Mouse (Mus musculus) thymus, postnatal 14 days (tissue): Measurements from ENCODE around the gene Elovl6.

Experiments used
- DNase-seq: peaks from one replicate; pipeline ENCODE4 v3.0.0; 2021

Elovl6 gene

DNA sequence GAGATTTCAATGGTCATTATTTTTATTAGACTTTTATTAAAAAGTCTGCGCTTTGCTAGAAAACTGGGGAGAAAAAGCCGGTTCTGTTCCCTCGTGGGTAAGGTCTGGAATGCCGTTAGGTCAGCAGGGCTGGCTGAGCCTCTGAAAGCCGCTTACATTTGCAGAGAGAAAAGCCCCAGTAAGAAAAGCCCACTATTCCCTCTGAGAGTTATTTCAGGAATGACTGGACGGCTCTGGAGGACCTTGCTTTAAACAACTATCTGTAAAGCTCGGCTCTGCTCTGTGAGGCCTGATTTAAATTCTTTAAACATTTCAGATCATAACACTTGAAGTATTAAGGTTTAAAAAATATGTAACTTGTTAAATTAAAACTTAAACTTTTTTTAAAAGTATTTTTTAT lies 36.4 kb downstream of the Elovl6 start:
- DNase-seq: no peak

DNA sequence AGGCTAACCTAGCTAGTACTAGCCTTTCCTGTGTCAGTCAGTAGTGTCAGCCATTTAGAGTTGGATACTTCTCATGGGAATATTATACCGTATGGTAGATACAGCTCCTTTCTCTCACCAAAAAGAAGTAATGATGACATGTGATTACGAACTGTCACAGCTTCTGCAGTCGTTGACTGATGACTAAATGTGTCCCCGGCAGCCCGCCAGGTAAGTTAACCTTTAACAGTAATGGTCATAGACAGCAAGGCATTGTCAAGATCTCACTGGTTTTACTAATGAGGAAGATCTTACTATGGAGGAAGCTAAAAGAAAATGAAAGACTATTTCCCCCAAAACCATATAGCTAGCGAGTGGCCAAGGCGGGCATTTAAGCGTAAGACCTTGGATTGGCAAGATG lies 38.8 kb downstream of the Elovl6 start:
- DNase-seq: no peak

DNA sequence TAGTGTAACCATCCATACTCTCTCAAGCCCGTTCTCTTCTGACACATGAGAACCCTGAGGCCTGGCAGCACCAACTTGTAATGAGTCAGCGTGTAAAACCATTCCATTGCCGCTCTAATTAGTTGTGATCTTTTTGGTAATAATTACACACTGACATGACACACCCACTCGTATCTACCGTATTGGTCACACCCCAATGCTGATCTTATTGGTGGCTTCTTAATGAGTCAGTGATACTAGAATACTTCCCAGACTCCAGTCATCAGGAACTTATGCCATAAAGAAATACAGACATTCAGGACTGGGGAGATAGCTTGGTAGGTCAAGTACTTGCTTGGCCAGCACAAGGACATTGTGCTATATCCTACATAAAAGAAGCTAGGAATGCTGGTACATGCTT lies 39.5 kb downstream of the Elovl6 start:
- no peak for DNase-seq

DNA sequence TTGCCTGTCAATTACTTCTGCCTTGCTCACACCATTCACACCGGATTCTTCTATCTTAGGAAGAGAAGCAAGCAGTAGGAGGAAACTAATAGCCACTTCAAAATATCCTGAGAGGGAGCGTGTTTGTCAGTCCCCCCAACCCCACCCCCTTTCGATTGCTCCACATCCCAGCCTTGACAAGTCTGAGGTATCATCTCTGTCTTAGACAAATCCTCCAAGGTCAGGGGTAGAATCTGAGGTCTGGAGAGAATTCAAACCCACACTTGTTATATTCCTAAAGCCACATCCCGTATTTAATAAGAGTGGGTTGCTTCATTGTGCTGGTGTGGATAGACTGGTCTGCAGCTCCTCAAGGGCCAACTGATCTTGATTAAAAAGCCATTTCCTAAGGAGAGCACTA lies 40.8 kb downstream of the Elovl6 start:
- no peak for DNase-seq

DNA sequence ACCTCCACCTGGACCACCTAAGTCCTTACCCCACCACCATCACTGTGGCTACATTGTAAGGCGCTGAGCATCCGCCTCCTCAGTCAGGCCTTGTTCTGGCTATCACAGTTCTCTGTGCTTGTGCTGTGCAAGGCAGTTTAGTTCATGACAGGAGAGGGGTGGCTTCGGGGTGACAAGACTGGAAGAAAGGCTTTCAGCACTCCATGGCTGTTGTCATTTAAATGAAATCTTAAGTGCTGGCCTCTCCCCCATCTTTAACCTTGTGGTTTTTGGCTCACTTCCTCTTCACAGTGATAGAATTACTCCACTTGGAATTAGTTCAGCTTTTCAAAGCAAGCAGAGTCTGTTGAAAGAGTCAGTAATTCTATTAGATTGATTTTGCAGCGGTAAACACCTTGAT lies 41.5 kb downstream of the Elovl6 start:
- DNase-seq: no peak

DNA sequence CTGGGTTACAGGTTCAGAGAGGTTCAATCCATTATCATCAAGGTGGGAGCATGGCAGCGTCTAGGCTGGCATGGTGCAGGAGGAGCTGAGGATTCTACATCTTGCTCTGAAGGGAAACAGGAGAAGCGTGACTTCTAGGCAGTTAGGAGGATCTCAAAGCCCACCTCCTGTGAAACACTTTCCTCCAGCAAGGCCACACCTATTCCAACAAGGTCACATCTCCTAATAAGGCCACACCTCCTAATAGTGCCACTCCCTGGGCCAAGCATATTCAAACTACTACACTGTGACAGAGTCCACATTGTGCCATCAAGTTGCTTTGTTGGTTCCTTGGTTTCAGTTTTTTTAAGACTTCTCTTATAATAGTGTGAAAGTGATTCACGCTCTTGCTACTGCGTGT lies 42.9 kb downstream of the Elovl6 start:
- DNase-seq: no peak

DNA sequence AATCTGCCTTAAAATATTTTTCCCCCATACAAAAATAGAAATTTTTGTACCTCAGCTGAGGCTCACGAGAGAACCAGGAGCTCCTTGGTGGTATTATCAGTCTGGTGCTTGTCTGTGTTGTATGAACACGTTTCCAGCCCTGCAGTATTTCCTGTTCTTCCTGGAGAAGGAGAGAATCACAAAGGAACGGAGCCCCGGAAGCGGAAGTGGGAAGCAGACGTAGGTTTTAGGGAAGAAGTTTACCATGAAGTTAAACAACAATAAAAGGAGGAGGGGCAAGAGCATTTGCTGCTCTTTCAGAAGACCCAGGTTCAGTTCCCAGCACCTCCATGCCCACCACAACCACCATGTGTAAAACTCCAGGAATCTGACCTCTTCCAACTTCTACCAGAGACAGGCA lies 44.4 kb downstream of the Elovl6 start:
- DNase-seq: no peak

DNA sequence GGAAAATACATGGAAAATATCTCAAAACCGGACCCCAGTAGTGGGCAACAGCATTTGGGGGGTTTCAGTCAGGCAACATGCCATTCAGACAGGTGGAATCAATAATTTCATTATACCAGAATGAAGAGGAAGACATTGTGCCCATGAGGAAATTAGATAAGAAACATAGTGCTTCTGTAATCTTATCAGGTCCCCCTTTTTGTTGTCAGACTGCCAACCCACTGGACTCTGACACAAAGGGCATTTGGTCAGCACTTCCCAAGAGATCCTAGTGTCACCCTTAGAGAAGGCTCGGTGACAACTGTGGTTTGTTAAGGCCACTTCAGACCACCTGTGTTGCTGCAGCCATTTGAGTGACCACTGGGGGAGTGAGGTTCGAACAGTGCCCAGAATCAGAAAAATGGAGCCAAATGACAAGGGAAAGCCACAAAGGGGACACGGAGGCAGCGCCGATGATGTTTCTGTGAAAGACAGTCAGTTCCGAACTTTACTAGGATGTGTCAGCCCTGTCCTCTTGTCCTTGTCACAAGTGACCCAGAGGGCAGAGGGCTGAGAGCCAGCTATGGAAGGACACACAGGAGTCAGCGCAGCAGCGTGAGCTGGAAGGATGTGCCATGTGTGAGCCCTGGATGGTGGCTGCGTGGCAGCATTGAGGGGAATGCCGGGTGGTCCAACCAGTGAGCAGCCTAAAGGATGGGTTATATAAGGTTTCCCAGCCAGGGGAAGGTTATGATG lies 46.8 kb downstream of the Elovl6 start:
- DNase-seq: no peak

DNA sequence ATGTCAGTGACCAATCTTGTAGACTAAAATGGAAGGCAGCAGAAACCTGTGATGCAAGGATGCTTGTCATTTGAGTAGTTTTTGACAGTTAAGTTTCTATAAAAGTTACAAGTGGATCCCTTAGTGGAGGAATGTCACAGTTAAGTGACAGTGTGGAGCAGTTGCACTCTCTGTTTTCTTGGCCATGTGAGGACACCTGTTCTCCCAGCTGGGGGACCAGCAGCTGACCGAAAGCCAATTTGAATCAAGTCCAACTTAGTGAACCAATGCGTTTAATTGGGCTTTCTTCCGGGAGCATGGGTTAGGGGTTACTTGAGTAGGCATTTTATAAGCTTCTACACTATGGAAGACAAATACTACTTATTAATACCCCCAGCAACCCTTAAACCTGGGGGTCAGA lies 48.9 kb downstream of the Elovl6 start:
- no peak for DNase-seq

DNA sequence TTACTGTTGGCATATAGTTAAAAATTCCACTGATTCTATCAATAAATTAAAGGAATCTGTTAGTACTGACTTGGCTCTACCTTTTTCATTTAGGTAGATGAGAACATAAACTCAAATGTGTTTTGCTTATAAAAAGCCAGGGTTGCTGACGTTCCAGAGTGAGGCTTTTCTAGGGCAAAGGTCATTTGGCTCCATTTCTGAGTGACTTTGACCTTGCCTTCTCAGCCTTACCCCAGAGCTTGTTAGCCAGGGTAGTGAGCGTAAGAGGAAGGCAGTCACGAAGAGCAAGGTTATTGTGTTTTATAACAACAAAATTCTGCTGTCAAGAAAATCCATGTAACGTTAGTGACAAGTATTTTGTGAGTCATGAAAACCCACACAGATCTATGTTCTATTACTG lies 50.3 kb downstream of the Elovl6 start:
- DNase-seq: no peak

DNA sequence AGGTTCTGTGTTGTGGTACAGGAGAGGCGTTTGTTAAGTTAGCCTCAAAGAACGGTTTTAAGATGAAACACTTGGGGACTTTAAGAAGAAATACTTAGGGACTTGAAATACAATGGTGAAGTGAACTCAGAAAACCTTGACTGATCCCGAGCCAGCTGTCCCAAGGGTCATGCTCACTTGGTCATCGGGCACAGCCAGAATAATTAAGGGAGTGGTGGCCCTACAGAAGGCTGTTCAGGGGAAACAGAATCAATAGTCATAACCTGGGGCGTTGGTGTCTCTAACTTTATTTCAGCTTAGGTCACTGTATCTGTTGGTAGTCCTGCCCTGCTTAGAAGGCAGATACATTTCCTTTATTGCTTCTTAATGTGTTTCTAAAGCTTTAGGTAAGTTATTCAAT lies 51.1 kb downstream of the Elovl6 start:
- no peak for DNase-seq

DNA sequence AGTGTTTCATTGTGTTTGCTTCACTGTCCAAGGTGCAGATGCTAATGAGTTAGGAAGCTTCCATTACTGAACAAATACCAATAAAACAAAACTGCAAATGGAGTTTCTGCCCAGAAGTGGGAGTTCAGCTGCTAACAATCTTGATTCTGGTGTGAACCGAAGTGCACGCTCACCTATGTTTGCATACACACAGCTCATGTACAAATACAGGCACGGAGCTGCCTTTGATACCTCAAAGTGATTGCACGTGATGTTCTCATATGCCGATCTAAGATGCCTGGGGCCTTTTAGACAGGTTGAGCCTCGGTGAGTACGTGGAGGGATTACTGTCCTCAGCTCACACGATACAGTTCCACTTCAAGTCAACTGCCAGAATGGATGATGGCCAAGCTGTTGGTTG lies 55.8 kb downstream of the Elovl6 start:
- no peak for DNase-seq

DNA sequence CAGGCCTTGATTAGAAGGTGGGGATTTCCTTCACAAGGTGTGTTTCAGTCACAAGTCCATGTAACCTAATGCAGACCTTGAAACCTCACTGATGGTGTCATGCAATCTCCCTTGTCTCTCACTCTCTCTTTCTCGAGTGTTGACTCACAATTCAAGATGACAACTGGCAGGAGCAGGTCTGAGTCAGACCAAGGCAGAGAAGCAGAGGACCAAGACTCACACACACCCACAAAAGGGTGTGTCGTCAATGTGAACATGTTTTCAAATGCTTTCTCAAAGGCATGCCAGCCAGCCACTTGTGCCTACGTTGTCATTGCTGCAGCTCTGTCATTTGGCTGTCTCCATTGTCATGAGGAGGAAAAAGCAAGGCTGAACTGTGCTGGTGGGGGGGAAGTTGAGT lies 56.6 kb downstream of the Elovl6 start:
- DNase-seq: no peak

DNA sequence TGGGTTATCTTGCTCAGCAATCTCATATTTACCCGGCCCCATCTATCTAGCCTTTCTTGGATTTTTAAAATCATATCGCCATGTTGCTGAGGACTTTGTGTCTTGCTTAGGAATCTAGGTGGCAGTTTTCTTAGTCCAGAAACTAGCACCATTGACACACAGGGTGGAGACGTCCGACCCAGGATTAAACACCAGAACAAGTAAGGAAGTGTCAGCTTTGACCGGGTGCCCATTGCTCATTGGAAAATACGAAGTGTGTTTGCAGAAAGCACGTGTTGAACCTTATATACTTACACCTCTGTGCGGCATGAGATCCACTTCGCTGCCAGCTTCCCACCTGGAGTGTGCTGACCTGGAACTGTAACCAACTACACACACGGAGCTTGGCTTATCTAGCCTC lies 57.5 kb downstream of the Elovl6 start:
- no peak for DNase-seq

DNA sequence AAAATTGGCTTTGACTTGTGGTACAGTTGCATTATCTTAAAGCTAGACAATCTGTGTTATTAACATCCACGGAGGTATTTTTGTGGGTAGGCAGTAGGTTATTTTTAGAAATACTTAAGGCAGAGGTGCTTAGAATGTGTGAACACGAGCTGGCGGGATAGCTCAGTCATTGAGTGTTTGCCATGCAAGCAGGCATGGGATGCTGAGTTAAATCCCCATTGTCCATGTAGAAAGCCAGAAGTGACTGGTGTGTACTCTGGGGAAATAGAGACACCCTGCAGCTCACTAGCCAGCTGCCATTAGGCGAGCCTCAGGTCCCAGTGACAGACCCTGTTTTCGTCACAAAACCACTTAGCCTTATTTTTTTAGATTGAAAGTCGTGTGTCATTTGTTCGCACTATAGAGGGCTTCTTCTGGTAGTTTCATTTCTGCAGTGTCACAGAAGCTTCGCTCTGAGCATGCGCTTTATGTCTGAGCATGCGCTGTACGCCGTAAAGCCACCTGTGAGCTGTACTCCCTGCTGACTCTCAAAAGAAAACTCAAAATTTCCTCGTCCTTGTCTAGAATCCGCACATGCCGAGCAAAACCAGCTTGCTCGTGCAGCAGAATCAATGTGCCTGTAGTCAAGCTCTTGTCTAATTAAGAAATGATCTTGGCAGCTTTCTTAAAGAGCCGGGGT lies 58.5 kb downstream of the Elovl6 start:
- DNase-seq: peak; percentile 83

DNA sequence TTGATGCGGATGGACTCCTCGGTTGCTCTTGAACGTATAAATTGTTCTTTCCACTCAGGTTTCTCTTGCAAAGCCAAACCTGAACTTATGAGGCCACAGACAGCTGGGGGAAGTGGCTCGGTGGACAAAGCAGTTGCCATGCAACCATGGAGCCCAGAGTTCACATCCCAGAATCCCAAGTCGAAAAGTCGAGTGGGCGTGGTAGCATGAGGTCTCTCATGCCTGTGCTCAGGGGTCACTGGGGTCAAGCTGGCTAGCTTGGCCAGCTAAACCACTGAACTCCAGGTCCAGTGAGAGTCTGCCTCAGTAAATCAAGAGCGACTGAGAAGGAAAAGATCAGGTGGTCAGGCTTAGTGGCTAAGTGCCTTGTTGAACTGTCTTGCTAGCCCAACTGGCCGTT lies 59.1 kb downstream of the Elovl6 start:
- DNase-seq: no peak

DNA sequence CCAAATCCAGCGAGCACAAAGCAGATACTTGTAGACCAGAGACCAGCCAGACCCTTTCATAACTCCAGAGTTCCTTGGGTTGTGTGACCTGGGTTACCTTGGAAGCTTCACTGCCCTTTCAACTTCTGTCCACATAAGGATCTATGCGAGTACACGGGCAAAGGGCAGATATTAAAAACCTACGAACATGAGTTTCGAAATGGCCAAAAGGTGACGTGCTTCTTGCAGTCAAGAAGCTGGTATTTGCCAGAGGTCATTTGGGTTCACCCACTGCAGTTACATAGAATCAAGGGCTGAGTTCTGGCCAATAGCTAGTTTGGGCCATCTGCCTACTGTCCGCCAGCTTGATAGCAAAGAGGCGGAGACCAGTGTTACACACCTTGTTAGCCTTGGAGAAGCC lies 59.6 kb downstream of the Elovl6 start:
- DNase-seq: no peak

DNA sequence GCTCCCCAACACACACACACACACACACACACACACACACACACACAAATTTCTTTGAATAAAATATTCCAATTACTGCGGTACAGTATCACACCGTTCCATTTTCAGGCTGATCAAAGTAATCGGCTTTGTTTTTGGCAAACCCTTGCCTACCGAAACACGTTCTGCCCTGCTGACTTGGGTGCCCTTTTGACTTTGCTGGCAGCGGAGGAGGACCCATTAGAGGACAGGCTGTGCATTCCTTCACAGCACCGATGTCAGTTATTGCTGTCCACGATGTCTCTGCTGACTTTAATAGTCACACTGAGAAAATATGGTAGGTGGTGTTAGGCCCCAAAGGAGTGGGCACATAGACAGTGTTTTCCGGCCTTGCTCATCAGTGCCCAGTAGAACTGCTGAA lies 60.8 kb downstream of the Elovl6 start:
- no peak for DNase-seq

DNA sequence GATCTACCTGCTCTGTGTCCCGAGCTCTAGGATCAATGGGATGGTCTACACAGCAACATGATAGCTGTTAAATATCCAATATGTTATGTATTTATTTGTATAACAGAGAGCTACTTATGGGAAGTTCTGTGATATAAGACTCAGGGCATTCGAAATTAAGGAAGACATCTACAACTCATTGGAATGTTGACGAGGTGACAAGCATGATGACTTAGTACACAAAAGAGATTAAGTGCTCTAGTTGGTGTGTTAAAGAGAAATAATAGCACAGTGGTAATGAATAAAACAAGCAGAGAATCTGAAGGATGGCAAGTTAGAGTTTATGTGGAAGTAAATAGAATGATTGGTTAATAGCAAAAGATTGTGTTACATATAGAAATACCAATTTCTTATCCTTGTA lies 61.6 kb downstream of the Elovl6 start:
- DNase-seq: no peak

DNA sequence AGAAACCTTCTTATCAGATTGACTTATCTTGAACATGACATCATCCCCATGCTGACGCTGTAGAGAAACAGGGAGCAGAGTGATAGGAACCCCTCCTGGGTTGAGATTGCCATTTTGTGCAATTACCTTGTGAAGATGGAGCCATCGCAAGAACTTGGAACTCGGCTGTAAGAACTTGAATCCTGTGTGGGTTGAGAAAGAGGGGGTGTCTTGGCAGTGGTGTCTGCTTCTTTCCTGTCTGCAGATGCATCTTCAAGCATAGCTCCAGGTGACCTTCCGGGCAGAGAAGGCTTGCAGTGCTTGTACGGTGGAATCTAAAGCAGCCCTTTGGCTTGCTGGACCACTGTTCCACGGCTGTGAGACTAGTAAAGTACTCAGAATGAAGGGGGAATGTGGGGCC lies 63.9 kb downstream of the Elovl6 start:
- no peak for DNase-seq

DNA sequence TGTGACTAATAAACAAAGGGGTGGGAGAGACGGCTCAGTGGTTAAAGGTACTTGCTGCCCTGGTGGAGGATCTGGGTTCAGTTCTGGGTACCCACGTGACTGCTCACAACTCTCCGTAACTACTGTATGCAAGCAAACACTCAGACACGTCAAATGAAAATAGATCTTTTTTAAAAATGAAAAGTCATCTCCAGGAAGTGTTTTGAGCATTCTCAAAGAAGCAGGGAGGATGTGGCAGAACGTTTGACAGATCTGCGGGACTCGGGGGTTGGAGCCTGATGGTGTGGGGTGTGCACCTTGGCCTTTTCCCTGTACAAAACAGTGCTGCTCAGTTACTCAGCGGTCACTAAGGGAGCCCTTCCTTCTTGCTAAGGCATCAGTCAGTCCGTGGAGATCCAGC lies 70.1 kb downstream of the Elovl6 start:
- peak; percentile 62 for DNase-seq

DNA sequence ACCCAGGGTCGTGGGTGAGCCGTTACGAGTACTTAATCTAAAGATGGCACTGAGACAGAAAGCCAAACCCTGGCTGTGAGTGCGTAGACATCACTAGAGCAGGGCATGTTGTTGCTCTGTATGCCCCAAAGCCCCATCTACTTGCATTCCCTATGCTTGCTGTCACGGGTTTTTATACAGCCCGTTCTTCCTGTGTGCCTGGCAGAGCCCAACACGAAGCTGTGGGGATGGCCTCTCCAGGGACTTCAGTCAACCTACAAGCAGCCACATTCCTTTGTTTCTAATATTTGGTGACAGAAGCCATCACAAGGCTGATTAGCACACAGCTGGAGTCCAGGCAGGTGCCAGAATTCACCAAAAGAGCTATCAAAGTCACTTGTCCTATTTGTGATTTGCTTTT lies 73.3 kb downstream of the Elovl6 start:
- DNase-seq: no peak

DNA sequence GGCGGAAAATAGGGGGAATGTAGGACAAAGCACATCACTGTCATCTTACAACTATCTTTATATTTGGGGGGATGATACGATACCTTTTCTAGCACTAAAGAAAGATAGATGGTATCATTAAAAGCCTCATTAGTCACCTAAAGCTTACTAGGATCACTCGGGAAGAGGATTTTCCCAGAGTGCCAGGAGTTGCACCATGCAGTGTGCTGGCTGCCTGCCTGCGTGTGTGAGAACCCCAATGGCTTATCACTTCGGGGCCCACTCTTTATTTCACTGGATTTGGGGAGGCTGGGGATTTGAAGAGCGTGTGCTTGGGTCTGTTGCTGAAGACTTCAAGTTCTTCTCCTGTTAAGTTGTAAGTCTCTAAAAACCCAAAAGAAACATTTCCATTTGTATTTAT lies 73.8 kb downstream of the Elovl6 start:
- no peak for DNase-seq

DNA sequence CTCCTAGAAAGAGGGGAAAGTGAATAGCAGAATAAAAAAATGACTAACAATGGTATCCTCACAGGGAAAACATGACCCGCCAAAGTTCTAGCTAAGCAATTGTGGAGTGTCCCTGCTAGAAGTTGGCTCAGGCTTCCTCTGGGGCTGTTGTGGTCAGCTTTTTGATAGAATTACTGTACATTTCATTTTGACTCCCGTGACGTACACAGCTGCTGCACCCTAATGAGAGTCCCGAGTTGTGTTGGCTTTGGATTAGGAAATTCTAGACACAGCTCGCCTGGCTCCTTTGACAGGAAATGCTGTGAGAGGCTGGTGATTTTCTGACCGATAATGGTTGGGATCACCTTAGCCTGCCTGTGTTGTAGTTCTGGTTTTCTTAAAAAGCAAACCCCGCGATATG lies 79.5 kb downstream of the Elovl6 start:
- DNase-seq: no peak
